Mouse (Mus musculus): Measurements from ENCODE around the gene Hebp1.

DNA sequence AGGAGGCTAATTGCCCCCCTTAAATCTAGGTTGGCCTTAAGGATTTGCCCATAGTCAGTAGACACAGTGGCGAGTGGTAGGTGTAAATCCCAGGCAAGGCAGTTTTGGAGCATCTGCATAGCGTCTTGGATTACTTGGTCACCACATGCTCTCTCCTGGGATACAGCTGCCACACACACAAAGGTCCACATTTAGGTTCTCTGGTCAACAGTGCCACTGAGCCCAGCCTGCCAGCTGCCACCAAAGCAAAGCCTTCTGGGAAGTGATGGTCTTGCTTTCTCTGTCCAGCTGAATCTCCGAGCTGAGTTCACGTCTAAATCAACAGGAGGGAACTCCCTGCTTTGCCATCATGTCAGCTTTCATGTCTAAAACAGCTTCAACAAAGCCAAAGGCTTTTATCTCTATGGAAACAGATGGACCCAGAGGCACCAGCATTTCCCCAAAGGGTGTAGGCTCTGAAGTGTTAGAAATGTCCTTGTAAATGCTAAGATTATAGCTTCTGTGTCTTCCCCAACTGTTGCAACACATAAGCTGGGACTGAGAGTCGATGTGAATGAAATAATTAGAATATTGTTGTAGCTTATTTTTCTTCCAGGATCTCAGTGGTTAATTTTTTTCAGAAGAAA lies 73.0 kb downstream of the Hebp1 start:
- TF ChIP-seq CTCF (IDR thresholded peaks at IDR 0.05; ENCODE audit: extremely low read depth, insufficient read depth, insufficient read length, insufficient replicate concordance) (no peak), POLR2A (IDR thresholded peaks at IDR 0.05; ENCODE audit: low read depth, low read length) (no peak)

Data from spleen, adult 2 months (tissue).